Mouse (Mus musculus): ENCODE data around the gene Irf2.
"Not testable (repeated sequence)": the region's sequence is repeated elsewhere in the genome, so short reads cannot be mapped to it uniquely, and the experiment has no call there.

Gene Irf2

GRCm38 (mm10) chr8:46726383-46726782 lies 13.1 kb upstream of the Irf2 start:
- no peak for DNase-seq (ENCODE audit: low spot score)

- not testable (repeated sequence) for DNase-seq (ENCODE audit: low spot score)
Observed at GRCm38 (mm10) chr8:46729671-46730070, 9.9 kb upstream of the Irf2 start.

DNA sequence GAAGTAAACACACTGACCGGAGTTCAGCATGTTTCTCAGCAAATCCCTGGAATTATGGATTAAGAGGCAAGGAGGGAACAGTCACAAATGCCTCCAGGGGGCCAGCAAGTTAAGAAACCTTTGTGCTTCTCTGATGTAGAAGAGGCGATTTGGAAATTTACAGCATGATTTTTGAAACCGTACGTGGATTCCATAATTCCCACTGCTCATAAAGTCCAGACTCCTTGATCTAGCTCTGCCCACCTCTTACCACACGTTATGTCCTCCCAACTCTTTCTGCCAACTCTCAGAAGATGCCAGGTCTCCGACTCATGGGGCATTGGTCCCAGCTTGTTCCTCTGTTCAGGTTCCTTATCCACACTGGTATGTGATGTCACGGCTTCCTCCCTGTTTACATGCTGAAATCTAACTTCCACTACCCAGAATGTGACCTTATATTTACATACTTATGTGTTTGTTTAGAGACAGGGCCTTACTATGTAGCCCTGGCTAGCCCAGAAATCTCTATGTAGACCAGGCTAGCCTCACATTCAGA lies 7.1 kb upstream of the Irf2 start:
- DNase-seq (ENCODE audit: low spot score), result no peak

- no peak for DNase-seq (ENCODE audit: low spot score)
Observed at GRCm38 (mm10) chr8:46733603-46734002, 5.9 kb upstream of the Irf2 start.

GRCm38 (mm10) chr8:46735505-46735904 lies 4.0 kb upstream of the Irf2 start:
- DNase-seq (ENCODE audit: low spot score), result no peak

- DNase-seq (ENCODE audit: low spot score), result no peak
Observed at GRCm38 (mm10) chr8:46736260-46736659, 3.3 kb upstream of the Irf2 start.

GRCm38 (mm10) chr8:46737421-46737820 lies 2.1 kb upstream of the Irf2 start:
- no peak for DNase-seq (ENCODE audit: low spot score)

DNA sequence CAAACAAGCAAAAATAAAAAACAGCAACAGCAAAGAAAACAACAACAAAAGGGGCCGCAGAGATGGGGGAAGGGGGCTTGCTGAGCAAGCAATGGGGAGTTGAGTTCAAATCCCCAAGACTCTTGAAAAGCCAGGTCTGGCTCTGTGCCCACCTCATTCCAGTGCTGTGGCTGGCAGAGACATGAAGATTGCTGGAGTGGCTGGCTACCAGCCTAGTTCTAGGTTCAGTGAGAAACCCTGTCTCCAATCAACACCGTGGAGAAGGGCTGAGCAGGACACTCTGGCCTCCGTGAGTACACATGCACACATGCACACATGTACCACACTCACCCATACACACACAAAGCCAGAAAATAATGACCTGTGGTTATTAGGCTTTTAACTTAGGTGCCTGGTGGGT lies 1.6 kb upstream of the Irf2 start:
- no peak for DNase-seq (ENCODE audit: low spot score)

DNA sequence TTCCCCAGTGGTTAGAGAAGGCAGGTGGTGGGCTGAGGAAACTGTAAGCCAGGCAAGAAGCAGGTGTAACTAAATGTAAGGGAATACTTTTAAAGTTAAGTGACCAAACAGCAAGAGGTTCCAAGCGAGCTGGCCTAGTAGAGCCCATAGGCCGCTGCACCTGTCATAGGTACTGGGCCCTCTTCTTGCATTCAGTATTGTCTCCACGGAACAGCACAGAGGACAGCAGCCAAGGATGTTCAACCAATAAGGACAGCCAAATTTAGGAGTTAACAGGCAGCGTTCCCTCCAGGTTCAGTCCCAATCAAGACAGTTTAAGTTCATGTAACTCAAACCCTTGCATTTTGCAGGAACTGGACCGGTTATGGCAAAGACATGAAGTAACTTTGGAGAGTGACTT lies 931 bp upstream of the Irf2 start:
- no peak for DNase-seq (ENCODE audit: low spot score)

GRCm38 (mm10) chr8:46739956-46740512 lies 502 bp downstream of the Irf2 start:
- peak; percentile 44 for DNase-seq (ENCODE audit: low spot score)

DNA sequence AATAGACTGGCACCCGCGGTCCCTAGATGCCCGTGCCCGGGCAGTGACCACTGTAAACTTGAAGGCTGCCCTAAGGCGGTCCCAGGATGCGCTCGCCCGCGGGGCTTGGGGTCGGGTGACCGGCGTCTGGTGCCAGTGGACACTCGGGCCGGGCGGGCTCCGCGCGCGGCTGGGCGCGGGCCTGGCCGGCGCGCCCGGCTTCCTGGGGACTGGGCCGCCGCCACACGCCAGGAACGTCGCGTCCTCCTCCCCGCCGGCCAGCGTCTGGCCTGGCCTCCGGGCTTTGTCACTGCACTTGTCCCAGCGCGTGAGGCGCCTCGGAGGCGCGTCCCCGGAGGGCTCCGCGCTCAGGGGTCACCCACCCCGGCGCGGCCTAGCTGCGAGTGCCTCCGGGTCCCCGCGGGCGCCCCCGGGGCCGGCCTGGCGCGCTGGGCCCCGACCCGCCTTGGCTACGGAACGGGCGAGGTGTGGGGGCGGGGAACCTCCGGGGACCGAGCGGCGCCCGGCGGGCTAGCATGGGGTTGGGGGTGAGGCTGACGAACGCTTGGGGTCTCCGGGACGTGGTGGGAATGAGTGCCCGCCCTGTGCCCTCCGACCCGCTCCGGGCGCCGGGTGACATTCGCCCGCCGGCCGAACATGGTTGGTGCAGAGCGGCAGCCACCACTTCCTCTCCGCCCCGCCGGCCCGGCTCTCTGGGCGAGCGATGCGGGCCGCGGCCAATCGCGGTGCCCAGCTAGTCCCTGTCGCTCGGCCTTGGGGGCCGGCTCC lies 1.2 kb downstream of the Irf2 start:
- DNase-seq (ENCODE audit: low spot score), result peak; percentile 65

DNA sequence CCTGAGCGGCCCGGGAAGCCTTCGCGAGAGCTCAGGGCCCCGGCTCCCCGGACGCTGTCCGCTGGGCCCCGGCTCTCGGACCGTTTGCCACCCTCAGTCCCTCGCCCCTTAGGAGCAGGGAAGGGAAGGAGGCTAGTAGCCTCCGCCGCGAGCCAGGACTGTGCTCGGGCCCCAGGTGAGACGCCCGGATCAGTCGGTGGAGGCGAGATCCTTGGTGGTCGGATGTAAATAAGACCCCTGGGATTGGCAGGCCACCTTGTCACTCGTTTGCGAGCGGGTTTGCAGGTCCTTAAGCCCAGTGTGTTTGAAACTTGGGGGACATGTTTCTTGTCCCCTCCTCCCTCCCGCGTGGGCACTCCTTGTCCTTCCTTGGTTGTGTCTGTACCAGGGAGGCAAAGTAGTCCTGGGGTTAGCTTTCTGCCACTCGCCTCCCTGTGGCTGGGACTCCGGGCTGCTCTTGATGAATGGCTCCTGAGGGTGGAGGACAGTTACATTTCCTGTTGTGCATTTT lies 1.8 kb downstream of the Irf2 start:
- no peak for DNase-seq (ENCODE audit: low spot score)

GRCm38 (mm10) chr8:46741991-46742690 lies 2.6 kb downstream of the Irf2 start:
- no peak for DNase-seq (ENCODE audit: low spot score)

GRCm38 (mm10) chr8:46742691-46743082 lies 3.2 kb downstream of the Irf2 start:
- no peak for DNase-seq (ENCODE audit: low spot score)

GRCm38 (mm10) chr8:46745464-46745863 lies 5.9 kb downstream of the Irf2 start:
- no peak for DNase-seq (ENCODE audit: low spot score)

GRCm38 (mm10) chr8:46747311-46747980 lies 7.9 kb downstream of the Irf2 start:
- DNase-seq (ENCODE audit: low spot score), result no peak

- no peak for DNase-seq (ENCODE audit: low spot score)
Observed at GRCm38 (mm10) chr8:46750000-46750399, 10.5 kb downstream of the Irf2 start.

GRCm38 (mm10) chr8:46750566-46750965 lies 11.0 kb downstream of the Irf2 start:
- no peak for DNase-seq (ENCODE audit: low spot score)

- no peak for DNase-seq (ENCODE audit: low spot score)
Observed at GRCm38 (mm10) chr8:46751151-46751550, 11.6 kb downstream of the Irf2 start.

- DNase-seq (ENCODE audit: low spot score), result no peak
Observed at GRCm38 (mm10) chr8:46752986-46753385, 13.5 kb downstream of the Irf2 start.

- DNase-seq (ENCODE audit: low spot score), result no peak
Observed at GRCm38 (mm10) chr8:46754355-46754754, 14.8 kb downstream of the Irf2 start.

GRCm38 (mm10) chr8:46755731-46756333 lies 16.3 kb downstream of the Irf2 start:
- DNase-seq (ENCODE audit: low spot score), result no peak
